Mouse (Mus musculus) 416B (cell line): ENCODE measurements at regions not wholly inside any gene's neighbourhood (a gene's known extent, or its start where the extent isn't known, plus 50 kb on each side); places are given as distances from the start of the nearest gene placed in this dataset.

Experiments
- DNase-seq: peaks from one replicate; pipeline ENCODE4 v3.0.0; 2011; ENCODE audit warnings: low read depth

DNA sequence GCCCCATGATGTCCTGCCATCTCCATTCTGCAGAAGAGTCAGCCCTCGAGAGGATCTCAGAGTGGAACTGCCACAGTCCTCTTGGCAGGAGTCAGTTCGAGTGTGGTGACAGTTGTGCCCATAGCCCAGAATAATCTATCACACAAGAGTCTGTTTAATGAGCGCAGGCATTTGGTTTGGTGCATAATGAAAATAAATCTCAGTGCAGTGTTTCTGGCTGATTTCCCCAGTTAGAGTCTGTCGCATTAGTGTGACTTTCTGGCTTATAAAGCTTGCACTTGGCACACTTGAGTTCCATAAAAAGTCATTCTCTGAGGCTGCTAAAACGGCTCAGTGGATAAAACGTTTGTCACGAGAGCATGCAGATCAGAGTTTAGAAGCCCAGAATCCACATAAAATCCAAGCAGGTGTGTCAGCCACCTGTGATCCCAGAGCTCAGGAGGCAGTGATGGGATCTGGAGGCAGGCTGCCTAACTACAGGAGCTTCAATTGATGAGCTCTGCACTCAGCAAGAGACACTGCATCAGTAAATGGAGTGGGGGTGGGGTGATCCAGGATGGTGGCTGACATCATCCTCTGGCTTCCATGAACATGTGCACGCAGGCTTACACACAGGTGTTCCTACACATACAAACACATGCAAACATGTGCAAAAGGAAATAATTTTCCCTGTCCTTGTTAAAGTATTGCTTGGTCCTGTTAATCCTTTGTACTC lies 578.5 kb downstream of the Plekhb2 start:
- no peak for DNase-seq

DNA sequence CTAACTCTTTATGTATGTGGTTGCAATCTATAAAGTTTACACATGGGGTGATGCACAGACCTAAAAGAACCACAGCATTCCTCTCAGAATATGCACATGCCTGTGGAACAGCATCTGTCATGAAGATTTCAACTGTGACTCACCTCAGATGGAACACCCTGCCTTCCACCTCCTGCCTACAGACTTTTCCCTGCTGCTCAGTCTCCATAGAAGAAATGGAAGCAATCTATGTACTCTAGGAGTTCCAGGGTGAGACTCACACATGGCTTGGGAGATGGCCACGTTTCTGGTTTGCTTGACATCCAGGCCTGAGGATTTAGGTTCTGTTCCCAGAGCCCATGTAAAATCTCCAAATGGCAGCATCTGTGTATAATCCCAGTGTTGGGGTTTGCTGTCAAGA lies 579.7 kb downstream of the Plekhb2 start:
- no peak for DNase-seq

- no peak for DNase-seq
These were observed 585.9 kb downstream of the Plekhb2 start for GRCm38 (mm10) chr1:35435721-35436120.

DNA sequence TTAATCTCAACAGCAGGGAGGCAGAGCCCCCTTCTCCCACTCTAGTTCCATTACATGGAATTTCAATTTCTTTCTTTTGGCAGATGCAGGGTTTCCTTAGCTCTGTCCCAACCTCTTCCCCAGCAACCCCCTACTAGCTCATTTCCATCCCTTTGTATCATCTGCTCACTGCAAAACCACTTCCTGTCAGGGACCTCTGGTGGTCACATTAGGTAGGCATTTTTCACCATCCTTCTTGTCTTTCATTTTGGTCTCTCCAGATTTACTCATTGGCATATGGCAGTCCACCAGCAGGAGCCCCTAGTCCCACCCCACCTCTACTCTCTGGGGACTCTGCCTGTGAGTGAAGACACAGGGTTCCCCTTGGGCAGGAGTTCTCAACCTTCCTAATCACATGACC lies 597.6 kb downstream of the Plekhb2 start:
- peak; percentile 3 for DNase-seq

- no peak for DNase-seq
These were observed 602.8 kb downstream of the Plekhb2 start for GRCm38 (mm10) chr1:35452441-35453107.

GRCm38 (mm10) chr1:35457591-35457990 lies 607.8 kb downstream of the Plekhb2 start:
- no peak for DNase-seq

DNA sequence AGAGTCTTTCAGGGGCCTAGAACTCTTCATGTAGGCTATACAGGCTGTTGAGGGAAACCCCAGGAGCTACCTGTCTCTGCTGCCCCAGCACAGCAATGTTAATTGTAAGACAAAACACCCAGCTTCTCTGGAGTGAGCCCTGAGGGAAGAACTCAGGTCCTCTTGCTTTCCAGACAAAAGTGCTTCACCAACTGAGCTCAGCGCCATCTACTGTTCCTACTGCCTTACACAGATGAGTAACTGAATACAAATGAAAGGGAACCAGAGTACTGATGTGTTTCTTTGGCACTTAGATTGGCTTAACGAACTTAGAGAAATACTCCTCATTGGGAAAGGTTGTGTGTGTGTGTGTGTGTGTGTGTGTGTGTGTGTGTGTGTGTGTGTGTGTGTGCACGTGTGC lies 603.1 kb upstream of the Hs6st1 start:
- peak; percentile 19 for DNase-seq

DNA sequence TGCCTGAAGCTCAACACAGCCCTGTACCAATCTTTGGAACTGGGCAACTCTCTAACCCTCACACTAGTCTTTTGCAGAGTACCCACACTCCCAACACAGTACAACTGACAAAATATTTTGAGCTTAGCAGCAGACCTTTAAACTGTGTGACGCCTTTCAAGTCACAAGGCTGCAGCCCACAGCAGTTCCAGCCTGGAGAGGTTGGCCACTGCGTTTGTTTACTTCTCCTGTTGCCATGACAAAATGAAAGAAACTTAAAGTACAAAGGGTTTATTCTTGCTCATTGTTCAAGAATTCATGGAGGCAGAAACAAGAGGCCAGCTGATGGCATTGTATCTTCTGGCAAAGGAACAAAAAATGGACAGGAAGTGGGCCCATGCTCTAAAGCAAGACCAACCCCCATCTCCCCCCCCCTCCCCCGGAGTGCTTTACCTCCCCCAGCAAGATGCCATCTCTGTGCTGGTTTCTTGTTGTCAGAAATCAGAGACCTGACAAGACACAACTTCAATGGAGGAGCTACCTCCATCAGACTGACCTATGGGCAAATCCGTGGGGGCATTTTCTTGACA lies 598.9 kb upstream of the Hs6st1 start:
- DNase-seq, result no peak

- peak; percentile 12 for DNase-seq
These were observed 589.9 kb upstream of the Hs6st1 start for GRCm38 (mm10) chr1:35478262-35478661.

DNA sequence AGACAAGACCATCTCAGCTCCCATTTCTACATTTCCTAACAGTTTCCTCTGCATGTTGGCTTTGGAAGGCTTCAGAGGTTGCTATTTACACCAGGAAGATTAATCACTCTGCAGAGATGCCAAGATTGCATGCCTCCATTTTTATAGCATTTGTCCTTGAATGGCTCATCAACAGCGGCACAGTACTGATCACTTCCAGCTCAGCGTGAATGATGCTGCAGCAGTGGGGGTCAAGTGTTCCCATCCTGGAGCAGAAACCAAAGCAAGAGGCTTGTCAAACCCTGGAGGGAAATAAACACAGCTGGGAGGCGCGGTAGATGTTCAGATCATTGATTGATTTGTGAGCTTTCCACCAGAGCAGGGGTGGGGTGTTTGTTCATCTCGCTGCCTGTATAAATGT lies 572.2 kb upstream of the Hs6st1 start:
- no peak for DNase-seq

DNA sequence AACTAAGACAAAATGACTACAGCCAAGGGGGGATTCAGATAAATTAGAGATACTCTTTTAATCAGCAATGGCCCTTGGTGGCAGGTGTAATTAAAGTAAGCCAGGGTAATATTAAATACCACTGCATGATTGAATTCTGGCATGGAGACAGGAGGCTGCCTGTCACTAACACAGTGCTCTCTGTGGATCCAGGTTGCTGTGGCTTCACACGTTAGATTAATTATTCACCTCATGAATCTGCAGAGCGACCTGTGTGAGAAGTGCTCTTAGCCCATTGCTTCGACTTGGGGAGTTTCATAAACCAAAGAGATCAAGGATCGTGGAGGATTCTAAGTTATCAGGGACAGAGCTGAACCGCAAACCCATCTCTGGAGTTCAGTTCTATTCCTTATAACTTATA lies 545.2 kb upstream of the Hs6st1 start:
- no peak for DNase-seq

DNA sequence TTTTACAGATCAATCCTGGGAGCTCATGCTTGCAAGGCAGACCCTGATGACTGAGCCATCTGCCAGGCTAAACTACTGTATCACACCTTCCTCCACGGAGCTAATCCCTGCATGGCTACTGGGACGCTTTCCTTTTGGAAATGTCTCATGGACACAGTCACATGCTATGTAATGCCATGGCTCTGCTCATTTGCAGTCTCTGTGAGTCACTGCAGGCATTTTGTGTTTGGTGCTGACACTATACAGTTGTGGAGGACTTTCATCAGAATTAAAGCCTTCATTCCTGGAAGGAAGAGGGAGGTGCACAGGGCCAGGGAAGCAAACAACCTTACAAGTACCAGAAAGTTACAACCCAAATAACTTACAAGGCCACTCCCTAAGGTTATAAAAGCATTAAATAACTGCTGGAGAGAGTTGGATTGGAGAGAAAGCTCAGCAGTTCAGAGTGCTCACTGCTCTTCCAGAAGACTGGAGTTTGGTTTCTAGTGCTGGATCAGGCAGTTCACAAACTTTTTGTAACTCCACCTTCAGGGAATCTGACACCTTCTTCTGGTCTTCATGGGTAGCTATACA lies 544.3 kb upstream of the Hs6st1 start:
- DNase-seq, result no peak

DNA sequence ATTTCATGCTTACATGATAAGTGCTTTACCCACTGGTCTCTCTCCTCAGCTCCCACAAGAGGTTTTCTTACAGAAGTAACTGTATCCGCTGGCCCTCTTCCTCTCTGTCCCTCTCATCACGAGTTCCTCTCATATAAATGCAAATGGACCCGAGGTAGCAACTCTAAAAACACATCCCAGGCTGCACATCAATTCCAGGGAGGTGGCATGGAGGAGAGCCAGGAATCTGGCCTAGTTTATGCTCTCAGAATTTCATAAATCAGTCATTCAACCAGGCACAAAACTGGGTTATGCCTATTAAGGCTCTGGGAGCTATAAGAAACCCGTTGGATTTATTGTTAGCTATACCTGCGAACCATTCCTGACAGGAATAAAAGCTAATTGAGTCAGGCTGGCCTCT lies 543.4 kb upstream of the Hs6st1 start:
- no peak for DNase-seq

DNA sequence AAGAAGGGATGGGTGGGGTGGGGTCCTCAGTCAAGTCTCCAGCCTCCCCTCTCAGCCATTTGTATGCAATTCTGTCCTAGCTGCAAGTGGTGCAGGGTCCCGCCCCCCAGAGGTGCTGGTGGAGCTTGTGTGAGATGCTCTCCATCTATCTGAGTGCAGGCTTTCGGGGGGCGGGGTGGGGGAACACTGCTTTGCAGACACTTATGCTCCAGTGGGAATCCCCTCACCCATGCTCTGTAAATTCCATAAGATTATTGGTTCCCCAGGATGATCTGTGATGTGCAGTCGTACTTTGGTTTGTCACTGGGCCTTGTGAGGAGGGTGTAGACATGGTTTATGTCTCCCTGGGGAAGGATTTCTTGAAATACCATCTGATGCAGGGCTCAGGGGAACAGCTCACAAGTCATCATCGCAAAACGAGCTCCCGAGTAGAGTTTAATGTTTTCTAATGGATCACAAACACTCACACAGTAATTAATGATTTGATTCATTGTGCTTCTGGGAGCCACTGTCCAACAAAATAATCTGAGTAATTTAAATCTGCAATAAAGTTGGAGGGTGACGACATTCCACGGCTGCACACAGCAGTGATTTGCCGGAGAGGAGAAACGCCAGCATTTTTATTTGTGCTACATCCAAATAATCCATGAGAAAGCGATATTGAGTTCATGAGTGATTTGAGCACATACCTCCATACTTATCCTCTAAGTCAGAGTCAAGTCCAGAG lies 540.3 kb upstream of the Hs6st1 start:
- no peak for DNase-seq

DNA sequence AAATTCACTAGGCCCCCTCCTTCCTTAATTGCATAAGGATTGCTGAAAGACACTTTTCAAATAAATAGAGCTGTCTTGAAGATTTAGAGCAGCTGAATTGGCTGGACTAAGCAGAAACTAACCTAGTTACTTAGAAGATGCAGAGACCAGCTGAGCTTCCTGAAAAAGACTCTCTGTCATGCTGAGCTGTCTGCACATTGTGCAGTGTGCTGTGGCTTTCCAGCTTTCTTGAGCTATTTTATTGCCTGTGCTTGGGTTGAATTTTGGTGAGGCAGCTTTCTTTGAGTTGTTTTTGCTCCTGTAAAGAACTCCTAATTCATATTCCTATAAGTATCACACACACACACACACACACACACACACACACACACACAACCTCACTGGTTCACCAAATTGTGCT lies 532.7 kb upstream of the Hs6st1 start:
- DNase-seq, result no peak

- no peak for DNase-seq
These were observed 531.9 kb upstream of the Hs6st1 start for GRCm38 (mm10) chr1:35536276-35536675.

- DNase-seq, result no peak
These were observed 519.4 kb upstream of the Hs6st1 start for GRCm38 (mm10) chr1:35548845-35549244.

GRCm38 (mm10) chr1:35551503-35551902 lies 516.7 kb upstream of the Hs6st1 start:
- no peak for DNase-seq

GRCm38 (mm10) chr1:35562786-35563185 lies 505.4 kb upstream of the Hs6st1 start:
- no peak for DNase-seq

DNA sequence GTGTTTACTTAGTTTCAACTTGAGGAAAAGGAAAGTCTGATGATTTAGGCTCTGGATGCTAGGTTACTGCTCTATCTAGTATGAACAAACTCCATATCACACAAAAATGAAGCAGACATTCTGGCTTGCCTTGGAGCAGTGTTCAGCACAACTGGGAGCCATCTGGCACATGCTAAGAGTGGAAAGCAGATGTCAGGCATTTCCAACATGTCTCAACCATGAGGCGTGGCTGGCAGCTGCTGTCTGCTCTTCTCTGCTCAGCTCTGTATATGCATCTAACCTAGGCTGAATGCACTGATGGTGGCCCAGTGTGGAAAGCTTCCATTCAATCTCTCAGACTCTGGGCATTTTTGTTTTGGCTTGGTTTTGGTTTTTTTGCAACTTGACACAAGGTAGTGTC lies 493.0 kb upstream of the Hs6st1 start:
- no peak for DNase-seq

- no peak for DNase-seq
These were observed 488.8 kb upstream of the Hs6st1 start for GRCm38 (mm10) chr1:35579392-35579791.

- no peak for DNase-seq
These were observed 488.2 kb upstream of the Hs6st1 start for GRCm38 (mm10) chr1:35579992-35580391.

DNA sequence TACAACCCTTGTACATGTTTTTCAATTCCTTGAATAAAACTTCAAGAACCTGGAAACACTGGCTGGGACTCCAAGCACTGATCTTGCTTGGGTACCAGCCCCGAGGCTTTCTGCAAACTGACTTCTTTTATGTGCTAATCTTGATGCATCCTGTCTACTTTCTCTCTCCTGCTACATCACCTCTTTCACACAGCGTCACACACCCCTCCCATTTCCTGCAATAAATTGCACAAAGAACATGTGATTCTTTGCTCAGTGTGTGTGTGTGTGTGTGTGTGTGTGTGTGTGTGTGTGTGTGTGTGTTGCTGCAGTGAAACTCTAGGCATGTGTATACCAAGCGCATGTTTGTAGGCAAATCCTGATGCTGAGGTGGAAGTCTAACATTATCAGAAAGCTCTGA lies 487.7 kb upstream of the Hs6st1 start:
- no peak for DNase-seq
